Mouse (Mus musculus): ENCODE measurements around the gene Klhl33.

- TF ChIP-seq CTCF (IDR thresholded peaks at IDR 0.05; ENCODE audit: low read depth) (no peak), EP300 (optimal IDR thresholded peaks at IDR 0.05) (no peak)
Observed at GRCm38 (mm10) chr14:50892541-50893459, 4.5 kb downstream of the Klhl33 start.

Measured in stomach, postnatal 0 days (tissue).